Mouse (Mus musculus) thymus, postnatal 36 days (tissue): Measurements from ENCODE around the gene Fam3b.

Experiments
- DNase-seq, 2 experiments: peaks; one replicate each; pipeline ENCODE4 v3.0.0; 2022; ENCODE audit warnings: mixed read lengths in 2 of 2

The Fam3b gene

DNA sequence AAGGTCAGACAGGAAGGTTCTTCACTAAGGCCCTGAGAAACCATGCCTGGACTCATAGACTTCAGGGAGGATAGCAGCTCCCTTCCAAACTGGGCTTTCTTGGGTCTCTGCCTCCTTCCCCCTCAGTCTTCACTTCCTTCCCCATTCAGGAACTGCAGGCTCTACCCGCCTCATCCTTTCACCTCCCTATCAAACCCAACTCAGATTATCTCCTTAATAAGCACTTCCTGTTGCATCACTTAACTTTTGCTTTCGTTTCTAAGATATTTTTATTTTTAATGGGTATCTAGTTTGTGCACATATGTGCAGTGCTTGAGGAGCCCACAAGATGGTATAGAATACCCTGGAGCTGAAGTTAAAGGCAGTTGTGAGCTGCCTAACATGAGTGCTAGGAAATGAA, 36.0 kb downstream of the Fam3b start:
- no peak for DNase-seq

DNA sequence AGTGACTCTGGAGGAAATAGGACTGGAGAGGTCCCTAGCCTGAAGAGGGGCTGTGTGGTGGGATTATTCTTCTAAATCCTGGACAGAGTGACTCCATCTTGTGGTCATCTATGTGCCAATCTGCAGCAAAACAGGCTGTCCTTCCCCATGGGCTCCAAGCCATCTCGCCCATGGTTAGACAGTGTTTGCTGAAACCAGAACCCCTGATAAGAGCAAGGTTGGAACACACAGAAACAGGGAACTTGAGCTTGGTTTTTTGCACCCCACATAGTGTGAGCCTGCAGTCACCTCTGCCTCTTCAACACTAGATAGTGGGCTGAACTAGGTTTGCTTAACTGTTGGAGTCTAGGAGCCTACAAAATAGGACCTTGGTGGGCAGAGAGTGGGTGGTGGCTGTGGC, 38.1 kb downstream of the Fam3b start:
- no peak for DNase-seq

DNA sequence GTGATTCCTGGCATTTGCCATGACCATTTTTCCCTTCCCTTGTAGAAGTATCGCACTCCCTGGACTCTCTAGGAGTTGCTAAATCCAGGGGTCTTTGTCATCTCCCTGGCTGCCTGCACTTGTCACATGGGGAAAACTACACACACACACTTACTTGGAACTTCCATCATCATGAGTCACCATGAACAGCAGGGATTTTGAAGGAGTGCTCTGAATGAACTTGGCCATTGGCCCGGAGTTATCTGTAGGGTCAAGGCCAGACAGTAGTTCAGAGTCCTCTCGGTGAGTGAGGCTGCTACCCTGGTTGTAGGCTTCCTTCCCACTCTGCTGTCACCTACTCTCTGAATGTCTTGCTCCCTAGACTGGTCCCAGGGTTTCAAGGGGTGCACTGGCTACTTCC, 39.0 kb downstream of the Fam3b start:
- DNase-seq = no peak

DNA sequence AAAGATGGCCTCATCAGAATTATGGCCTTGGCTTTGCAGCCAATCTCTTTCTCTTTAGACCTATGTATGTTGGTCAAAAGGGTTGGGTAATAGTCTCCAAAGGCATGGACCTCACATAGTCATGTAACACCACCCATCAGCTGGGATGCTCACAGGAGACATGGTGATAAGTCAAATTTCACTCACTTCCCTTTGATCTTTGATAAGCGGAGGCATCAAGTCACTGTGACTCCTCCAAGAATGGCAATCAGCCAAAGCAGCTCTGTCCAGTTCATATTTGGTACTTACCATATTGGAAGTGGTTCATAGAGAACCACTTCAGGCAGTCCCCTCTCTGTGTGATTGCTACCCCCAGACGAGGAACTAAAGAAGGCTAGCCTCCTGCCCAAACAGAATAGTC, 39.9 kb downstream of the Fam3b start:
- DNase-seq = no peak

DNA sequence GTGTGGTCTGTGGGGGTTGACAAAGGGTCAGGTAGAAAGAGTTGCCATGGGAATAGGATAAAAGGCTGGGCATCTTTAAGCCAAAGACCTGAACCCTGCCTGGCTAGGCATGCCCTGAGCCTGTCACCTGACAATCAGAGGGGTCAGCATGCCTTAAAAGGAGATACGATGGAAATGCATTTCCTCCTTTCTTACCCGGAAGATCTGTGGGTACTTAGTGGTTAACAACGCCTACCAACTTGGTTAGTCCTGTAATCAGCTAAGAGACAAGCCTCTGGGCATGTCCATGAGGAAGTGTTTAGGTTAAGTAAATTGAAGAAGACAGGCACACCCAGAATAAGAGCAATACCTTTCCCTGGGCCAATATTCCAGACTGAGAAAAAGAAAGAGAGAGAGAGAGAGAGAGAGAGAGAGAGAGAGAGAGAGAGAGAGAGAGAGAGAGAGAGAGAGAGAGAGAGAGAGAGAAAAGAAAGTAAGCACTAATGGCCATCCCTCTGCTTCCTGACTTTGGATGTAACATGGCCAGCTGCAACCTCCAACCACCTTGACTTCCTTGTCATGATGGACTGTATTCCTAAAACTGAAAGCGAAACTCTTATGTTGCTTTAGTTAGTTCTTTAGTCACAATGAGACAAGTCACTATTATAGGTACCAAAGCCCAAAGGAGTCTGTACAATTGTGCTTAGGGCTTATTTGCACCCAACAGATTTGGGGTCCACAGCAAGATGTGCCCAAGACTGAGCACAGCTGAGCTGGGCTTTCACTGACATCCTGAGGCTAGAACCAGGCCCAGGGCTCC, 46.4 kb downstream of the Fam3b start:
- no peak for DNase-seq

DNA sequence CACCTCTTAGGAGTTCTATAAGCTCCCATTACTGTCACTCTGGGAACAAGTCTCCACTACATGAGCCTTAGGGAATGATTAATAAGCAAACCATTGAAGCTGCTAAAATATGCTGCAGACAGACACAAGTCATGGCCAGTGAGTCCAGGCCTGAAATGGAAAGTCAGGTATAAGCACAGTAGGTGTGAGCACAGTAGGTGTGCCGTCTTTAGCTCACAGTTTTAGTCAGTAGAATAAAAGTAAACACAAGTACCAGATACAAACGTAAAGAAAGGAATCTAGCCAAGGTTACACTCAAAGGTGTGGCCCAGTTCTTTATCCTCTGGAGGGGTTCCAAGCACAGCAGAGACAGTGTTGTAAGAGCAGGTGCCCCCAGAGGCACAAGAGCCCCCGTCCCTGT, 47.1 kb downstream of the Fam3b start:
- DNase-seq = no peak

DNA sequence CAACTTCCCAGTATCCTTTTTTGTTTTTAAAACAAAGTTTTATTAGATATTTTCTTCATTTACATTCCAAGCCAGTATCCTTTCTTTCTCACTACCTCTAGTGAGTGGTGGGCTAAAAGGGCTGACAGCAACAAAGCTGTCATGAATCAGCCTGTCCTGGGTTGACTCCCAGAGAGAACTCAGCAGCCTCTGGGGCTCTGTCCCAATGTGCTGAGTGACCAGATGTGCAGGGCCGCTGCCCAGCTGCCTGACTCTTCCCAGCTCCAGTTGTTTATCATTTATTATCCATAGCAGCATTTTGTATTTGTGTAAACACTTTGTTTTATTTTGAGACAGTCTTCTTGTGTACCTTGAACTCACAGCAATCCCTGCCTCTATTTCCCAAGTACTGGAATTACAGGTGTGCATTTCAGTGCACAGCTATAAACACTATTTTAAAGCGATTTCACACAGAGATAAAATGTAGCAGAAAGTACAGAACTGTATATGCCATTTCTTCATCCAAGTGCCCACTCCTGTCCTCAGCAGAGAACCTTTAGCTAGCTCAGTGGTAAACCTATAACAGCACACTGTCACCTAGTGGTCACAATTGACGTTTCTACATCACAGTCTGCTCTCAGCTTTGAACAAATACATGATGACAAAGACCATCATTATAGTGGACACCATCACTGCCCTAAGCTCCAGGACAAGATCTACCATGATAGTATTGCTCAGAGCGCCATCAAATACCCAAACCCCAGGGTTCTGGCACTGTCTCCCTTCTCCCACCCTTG, 48.2 kb downstream of the Fam3b start:
- no peak for DNase-seq

DNA sequence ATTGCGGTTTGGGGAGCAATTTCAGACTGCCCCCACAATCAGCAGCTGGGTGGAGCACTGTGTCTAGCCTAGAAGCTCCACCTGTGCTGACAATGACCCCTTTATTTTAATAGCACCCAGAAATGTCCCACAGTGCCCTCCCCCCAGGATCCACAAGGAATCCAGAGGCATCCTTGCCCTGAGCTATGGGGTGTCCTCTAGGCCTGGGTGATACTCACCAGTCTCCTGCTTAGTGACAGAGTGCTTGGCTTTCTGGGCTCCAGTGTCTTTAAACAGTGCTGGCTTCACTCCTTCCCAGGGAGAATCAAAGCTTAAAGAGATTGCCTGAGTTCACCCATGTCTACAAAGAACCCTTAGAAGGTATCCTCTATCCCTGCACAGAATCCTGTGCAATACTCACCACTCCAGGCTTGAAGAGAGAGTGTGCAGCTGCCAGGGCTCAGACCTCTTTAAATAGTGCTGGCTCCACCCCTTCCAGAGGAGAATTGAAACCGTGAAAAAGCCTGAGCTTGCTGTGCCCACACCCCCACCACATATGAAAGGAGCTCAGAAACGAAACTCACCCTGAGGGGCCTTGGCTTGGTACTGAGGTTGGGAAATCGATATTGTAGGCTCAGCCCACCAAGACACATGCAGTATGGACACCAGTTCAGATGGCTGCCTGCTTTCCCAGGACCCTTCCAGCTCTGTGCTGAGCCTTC, 52.0 kb downstream of the Fam3b start, which contains the start of gene Mx1:
TSS of gene Mx1 (minus strand) at position 427 of the 701 bp plus-strand sequence.
- peak in 1 of 2 experiments; percentile 4 for DNase-seq

DNA sequence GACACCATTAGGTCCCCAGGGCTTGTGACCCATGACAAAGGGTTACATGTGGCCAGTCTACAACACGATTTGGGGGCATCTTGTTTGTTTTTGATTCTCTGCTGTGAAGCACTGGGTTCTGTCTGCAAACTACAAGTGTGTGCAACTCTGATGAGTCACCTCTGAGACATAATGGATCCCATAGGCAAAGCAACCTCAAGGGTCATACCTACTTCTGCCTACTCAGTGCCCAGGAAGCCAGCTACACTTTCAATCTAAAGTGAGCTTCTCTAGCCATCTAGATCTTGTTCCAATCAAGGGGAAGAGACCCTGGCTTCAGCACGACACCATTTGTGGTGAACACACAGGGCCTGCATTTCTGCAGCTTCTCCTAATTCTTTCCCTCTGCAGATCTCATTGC, 53.3 kb downstream of the Fam3b start:
- no peak for DNase-seq

DNA sequence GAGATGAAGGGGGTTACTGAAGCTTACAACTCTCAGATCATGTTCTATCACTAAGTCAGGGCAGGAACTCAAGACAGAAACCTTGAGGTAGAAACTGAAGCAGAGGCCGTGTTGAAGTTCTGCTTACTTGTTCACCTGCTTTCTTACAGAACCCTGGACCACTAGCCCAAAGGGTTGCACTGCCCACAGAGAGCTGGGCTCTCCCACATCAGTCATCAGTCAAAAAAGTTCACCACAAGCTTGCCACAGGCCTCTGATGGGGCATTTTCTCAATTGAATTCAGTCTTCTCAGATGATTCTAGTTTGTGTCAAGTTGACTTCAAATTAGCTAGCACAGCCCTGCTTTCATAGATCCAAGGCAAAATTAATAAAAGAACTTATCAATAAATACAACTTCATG, 54.8 kb downstream of the Fam3b start:
- no peak for DNase-seq

DNA sequence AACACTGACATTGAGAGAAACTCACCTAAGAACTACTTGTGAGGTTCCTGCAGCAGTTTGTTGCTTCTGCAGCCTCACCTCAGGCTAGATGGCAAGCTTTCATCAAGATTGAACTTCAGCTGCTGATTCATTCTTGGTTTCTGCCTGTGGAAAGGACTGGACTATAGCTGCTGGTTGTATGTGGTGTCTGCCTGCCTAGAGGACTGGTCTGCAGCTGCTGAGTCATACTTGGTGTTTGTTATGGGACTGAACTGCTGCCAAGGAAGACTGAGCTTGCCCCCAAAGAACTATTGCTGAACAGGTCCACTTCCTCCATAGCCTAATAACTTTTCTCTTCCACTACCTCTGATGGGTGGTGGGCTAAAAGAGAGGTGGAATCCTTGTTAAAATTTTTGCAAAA, 67.2 kb downstream of the Fam3b start:
- no peak for DNase-seq

DNA sequence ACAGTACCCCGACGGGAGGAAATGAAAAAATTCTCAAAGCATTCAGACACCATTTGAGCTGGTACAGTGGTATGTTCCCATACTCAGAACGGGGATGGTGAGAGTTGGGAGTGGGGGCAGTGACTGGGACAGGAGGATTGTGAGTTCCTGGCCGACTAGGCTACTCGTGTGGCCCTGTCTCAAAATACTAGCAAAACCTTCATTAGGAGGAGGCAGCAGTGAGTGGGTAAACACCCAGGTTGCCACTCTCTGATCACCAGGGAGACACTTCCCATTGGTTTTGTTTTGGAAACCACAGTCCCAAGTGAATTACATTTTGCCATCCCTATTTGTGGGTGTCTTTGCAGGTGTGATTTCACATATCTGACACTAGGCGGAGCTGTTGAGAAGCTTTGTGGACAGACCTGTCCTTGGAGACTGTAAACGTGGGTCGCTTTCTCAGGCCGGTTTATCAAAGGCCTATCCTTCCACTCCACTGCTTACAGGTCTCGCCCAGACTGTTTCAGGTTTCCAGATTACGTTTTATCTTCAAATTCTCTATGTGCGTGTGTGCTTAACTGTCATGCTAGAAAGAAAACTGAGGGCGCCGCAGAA, 70.8 kb downstream of the Fam3b start:
- no peak for DNase-seq

DNA sequence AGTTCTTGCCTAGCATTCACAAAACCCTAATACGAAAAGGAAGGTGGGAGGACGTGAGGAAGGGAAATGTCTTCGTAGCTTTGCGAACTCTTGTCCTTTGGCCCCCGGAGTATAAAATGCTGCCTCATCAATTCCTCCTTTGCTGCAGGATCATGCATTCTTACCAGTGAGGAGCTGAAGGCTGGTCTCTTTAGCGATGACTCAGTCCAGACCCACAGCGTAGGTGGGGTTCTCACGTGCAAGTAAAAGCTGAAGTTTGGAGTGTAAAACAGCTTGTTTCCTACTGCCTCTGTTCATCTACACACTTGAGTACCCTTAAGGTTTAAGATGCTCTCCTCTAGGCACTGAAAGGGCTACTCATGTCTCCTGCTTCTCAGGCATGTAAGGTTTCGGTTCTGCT, 72.6 kb downstream of the Fam3b start:
- DNase-seq = no peak

DNA sequence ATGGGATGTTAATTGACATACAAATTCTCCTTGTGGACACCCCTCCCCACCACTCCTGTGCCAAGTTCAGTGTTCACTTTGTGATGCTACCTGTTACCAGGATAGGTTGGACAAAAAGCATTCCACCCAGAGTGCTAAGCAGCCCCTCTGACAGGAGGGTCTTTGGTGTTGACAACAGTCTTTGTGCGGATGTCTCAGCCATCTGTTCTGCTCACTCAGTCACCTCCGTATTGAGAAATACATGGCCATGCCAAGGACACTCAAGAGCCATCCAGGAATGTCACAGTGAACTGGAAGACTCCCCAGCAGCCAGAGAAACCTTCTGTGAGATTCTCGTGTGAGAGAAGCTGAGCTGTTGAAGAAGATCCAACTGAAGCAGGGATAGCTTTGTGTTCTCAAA, 76.4 kb downstream of the Fam3b start:
- DNase-seq = no peak

DNA sequence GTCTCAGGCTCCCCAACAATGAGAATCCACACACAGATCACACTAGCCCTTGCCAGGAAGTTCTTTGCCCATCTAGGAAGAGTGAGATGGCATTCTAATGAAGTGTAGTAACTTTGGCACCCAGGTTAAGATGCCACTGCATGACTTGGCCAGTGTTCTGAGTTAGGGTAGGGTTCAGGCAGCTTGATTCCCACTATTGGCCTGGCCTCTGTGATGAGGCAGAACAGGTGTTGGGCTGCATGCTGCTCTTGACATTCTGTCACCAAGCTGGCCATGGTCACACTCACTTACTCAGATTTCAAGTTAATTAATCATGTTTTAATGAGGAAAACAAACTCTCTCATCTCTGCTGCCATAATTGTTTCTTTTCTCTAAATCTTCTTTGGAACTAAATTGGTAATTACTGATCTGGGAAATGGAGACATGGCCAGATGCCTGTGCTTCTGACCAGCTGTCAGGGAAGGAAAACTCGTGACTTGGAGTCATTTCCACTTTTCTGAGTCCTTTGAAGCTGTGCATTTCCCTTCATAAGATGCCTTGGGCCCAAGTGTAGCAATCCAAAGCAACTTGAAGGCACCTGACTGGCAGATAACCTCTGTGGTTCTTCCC, 77.1 kb downstream of the Fam3b start:
- no peak for DNase-seq

DNA sequence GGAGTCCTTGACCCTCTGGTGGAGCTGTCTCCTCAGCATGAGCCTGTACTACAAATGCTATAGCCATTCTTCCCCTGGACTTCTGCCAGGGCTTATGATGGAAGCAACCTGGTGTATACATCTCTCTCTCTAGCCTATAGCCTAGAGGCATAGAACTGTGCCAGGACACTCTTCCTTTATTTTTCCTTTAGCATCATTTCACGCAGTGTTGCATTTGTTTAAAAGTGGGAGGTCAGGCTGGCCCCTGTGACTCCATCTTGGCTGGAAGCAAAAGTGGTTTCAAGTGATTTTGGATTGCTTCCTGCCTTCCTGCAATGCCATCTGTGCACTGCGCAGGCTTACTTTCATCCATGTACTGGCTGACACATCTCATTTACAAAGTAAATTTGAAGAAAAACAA, 80.4 kb downstream of the Fam3b start:
- DNase-seq = no peak

DNA sequence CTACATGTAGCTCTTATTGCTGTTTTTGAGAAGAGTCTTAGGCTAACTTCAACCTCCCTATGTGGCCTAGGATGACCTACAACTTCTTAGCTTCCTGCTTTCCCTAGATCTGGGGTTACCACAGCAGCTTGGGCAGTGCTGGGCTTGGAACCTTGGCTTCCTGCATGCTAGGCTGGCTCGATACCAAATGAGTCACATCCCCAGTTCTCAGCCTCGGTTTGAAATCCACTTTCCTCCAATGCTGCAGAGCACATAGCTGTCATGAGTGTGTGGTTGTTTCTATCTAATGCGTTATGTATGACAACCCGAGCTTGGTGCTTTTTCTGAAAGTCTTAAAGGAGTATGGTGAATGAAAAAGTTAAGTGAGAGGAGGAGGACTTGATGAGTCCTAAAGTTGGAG, 83.3 kb downstream of the Fam3b start:
- no peak for DNase-seq

DNA sequence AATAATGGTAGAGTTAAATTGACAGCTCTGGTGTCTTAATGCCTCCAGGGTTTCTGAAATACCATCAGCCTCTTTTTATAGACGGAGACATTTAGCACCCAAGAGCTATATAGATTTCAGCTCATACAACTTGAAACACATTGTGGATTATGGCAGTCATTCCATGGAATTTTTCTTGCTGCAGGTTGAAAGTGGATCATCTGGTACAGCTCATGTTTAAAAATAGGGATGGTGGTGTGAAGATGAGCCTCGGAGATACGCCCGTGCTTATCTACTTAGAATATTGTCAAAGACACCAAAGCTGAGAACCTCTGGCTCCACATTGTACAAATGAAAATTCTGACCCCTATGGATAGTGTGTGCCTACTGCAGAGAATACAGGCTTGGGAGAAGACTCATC, 84.5 kb downstream of the Fam3b start:
- DNase-seq = no peak

DNA sequence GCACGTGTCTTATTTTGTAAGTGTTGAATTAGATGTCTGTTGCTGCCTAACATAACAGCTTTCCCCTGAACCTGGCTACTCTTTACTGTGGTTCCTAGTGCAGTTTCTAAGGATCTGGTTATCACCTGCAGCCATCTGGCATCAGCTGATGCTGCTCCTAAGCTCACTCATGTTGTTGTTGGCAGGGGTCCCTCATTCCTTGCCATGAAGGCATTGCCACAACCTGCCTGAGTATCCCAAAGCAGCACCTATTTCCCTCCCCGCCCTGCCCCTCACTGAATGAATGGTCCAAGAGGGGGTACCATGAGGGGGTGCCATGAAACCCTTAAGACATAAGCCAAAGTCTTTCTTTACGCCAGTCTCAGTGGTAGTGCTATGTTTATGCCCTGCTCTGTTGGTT, 86.6 kb downstream of the Fam3b start:
- no peak for DNase-seq

DNA sequence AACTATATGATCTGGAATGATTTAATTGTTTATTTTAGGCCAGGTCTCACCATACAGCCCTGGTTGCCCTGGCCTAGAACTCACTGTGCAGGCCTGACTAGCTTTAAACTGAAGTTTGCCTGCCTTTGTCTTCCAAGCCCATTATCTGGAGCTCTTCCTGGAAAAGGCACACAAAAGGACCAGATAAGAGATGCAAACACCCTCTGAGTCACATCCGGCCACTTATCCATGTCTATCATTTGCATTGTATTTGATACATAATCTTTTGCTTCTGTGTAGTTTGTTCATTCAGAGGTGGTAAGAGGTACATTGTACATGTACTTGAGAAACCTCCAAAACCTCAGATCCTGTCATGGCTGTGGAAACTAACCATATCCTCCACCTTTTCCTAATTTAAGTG, 91.0 kb downstream of the Fam3b start:
- no peak for DNase-seq

DNA sequence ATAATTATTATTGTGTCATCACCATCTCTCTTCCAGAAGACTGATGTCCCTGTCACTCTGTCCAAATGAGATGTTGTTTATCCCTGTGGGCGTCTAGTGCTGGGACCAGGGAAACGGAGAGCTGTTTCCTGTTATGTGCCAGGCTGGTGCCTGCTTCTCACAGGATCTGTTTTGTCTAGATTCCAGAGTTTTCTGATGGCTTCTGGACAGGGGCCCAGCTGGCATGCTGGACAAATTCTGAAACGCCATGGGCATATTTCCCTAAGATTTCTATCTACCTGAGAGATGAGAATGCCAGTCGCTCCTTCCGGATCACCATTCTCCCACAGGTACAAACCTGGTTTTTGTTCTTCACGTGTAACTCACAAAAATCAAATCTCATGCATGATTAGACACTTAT, 92.9 kb downstream of the Fam3b start:
- DNase-seq = no peak
